Mouse (Mus musculus) bone marrow, adult 2 months (tissue): ENCODE measurements around the gene Itsn1. TPM values are rescaled to one million over a fixed set of nuclear protein-coding genes. Genes with fewer than 3 reads are reported as not detected.

Source experiments
- H3K27ac ChIP-seq: fragments of 200-500 bp; 2 replicates; pipeline ENCODE4 v1.5.1; 2012; ENCODE audit warnings: low read depth, mild to moderate bottlenecking, control low read depth, inconsistent platforms, low read length; ENCODE audit not compliant: control insufficient read depth, poor library complexity, insufficient read depth
- H3K4me1 ChIP-seq: fragments of 200-500 bp; 2 replicates; pipeline ENCODE4 v1.6.1; 2011; ENCODE audit warnings: low read length; ENCODE audit not compliant: control insufficient read depth, insufficient read depth
- H3K4me3 ChIP-seq: fragments of 200-500 bp; replicated peaks from 2 replicates; pipeline ENCODE3; 2011; ENCODE audit warnings: mild to moderate bottlenecking, low read depth, low read length, control low read depth; ENCODE audit not compliant: control insufficient read depth
- CTCF ChIP-seq: fragments of 200-500 bp; IDR thresholded peaks from 2 replicates; pipeline ENCODE4 v1.5.1; 2011; ENCODE audit warnings: low read length, control low read depth; ENCODE audit not compliant: control insufficient read depth, insufficient read depth
- POLR2A ChIP-seq: fragments of 200-500 bp; IDR thresholded peaks from 2 replicates; pipeline ENCODE4 v1.6.1; 2011; ENCODE audit warnings: low read depth, mild to moderate bottlenecking, control low read depth, low read length, borderline replicate concordance; ENCODE audit not compliant: control insufficient read depth
- WGBS: fragments of 180-500 bp; shearing (Covaris S2); methylation state at CpG from one replicate; pipeline ENCODE4 v1.1.7; 2018; 5-methylcytosine and 5-hydroxymethylcytosine counted together
- polyA plus RNA-seq: library from polyadenylated mRNA; stranded (reverse); fragments of >200 nt; gene quantifications from 2 replicates; pipeline ENCODE4 v1.2.4, GENCODE M21; 2011; ENCODE audit warnings: low replicate concordance; ENCODE audit not compliant: missing spikeins, insufficient read depth, insufficient read length

Itsn1 gene
- polyA plus RNA-seq, 1 experiment: 158 TPM

DNA sequence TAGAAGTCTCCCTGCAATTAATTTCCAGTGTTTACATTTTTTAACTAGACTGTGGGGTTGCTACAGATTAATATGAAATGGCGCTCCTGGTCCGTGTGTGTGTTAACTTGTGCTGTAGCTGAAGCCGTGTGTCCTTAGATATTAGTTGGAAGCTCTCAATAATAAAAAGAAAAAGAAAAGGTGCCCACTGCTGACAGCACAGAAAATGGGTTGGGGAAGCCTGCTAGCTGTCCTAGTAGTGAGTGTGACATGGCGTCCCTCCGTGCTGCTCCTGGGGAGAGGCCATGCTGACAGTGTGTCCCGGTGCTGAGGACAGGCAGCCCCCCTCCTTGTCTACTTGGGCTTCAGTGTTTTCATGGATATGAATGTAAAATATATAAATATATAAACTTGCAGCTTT, 142.1 kb downstream of the Itsn1 start:
- Histone ChIP-seq H3K4me3 (no peak overlapping the region), H3K4me1 (peaks cover 4% of the 10 kb centered on the region; the same call in 1 of the 2 replicates), H3K27ac (no peak overlapping the region)
- 92% methylated on average over 6 of the region's 6 CpGs for WGBS
- no peak for TF ChIP-seq CTCF
- no peak for TF ChIP-seq POLR2A

DNA sequence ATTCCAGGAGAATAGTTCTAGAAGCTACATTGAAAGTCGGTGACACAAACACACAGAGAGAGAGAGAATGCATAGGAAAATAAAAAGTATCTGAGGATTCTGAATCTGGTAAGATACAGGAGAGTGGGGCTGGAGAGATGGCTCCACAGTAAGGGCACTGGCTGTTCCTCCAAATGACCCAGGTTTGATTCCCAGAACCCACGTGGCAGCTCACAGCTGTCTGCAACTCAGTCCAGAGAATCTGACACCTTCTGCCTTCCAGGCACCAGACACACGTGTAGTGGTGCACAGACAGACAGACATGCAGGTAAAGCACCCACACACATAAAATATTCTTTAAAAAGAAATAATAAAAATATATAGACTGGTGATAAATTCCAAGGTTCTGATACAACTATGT, 144.6 kb downstream of the Itsn1 start:
- no peak overlapping the region for H3K27ac ChIP-seq
- H3K4me3 ChIP-seq: no peak overlapping the region
- 82% methylated on average over 3 of the region's 3 CpGs for WGBS
- TF ChIP-seq CTCF: no peak
- TF ChIP-seq POLR2A: no peak
- H3K4me1 ChIP-seq: peaks cover 4% of the 10 kb centered on the region; the same call in 1 of the 2 replicates

- Histone ChIP-seq H3K4me3 (no peak overlapping the region), H3K4me1 (no peaks in the 10 kb centered on the region; the same call in 1 of the 2 replicates), H3K27ac (no peak overlapping the region)
- WGBS: 77% methylated on average over 4 of the region's 4 CpGs
- no peak for TF ChIP-seq POLR2A
- TF ChIP-seq CTCF: no peak
Measured at GRCm38 (mm10) chr16:91875567-91876344, 146.7 kb downstream of the Itsn1 start.

- no peak overlapping the region for H3K27ac ChIP-seq
- H3K4me3 ChIP-seq: no peak overlapping the region
- WGBS: 89% methylated on average over 4 of the region's 4 CpGs
- no peaks in the 10 kb centered on the region; the same call in 1 of the 2 replicates for H3K4me1 ChIP-seq
- TF ChIP-seq POLR2A: no peak
- TF ChIP-seq CTCF: no peak
Measured at GRCm38 (mm10) chr16:91876457-91876856, 147.4 kb downstream of the Itsn1 start.

DNA sequence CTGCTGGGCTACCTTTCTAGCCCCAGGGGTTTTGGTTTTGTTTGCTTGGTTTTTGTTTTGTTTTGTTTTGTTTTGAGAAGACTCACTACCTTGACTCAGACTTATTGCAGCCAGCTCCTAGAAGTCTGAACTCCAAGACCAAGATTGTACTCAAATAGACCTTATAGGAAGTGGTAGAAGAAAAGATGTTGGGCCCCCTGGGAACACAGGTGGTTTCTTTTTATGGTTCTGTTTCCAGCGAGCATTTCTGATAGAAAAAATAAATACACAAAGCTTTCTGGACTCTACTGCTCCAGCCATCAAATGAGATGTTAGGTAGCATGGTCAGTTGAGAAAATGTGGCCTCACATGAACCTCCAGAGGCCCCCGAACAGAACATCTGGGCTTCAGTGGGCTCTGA, 150.0 kb downstream of the Itsn1 start:
- Histone ChIP-seq H3K4me3 (no peak overlapping the region), H3K4me1 (no peaks in the 10 kb centered on the region; the same call in 1 of the 2 replicates), H3K27ac (no peak overlapping the region)
- TF ChIP-seq POLR2A (no peak), CTCF (no peak)
- 50% methylated on average over 2 of the region's 2 CpGs for WGBS

- WGBS: 86% methylated on average over 11 of the region's 11 CpGs
- TF ChIP-seq POLR2A (no peak), CTCF (no peak)
- Histone ChIP-seq H3K4me3 (no peak overlapping the region), H3K27ac (no peak overlapping the region), H3K4me1 (no peaks in the 10 kb centered on the region)
Measured at GRCm38 (mm10) chr16:91880869-91881767, 152.0 kb downstream of the Itsn1 start.

DNA sequence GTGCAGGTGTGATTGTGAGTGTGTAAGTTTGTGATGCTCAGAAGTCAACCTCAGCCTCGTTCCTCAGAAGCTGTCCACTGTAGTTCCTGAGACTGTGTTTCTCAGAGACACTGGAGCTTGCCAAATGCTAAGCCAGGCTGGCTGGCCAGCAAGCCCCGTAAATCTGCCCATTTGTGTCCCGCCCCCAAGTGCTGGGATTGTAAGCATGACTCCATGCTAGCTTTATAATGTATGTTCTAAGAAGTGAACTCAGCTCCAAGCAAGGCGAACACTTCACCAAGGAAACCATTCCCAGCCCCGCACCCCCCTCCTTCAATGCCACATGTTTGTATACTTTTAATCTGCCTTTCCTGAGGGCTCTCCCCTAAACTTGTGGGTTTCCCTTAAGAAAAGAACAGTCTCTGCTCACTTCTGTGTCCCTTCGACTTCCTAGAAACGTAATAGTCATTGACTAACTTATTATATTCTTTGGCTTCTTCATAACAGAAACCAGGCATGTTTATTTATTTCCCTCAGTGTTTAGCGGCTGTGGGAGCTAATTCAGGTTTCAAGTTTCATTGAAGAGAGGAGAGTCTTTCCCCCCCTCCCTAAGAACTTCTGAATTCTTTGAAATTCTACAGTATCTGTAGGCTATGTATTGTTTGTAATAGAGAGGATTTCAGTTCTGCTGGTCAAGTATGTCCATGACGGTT, 153.2 kb downstream of the Itsn1 start:
- no peak overlapping the region for H3K27ac ChIP-seq
- TF ChIP-seq POLR2A (no peak), CTCF (no peak)
- 79% methylated on average over 9 of the region's 9 CpGs for WGBS
- H3K4me3 ChIP-seq: no peak overlapping the region
- H3K4me1 ChIP-seq: no peaks in the 10 kb centered on the region
